Mouse (Mus musculus) heart, adult 2 months (tissue): ENCODE measurements around the gene Fkbp10. TPM values are rescaled to one million over a fixed set of nuclear protein-coding genes. Genes with fewer than 3 reads are reported as not detected.

Experiments
- DNase-seq, 2 experiments: peaks; one replicate each; pipeline ENCODE4 v3.0.0; 2021
- H3K27ac ChIP-seq: fragments of 200-600 bp; 2 replicates; pipeline ENCODE4 v1.8.1; 2022
- H3K27me3 ChIP-seq: fragments of 200-500 bp; 2 replicates; pipeline ENCODE4 v1.6.1; 2012; ENCODE audit warnings: mild to moderate bottlenecking, low read length, inconsistent platforms, mixed read lengths; ENCODE audit not compliant: control insufficient read depth, insufficient read depth
- H3K36me3 ChIP-seq: fragments of 200-500 bp; 2 replicates; pipeline ENCODE4 v1.6.1; 2012; ENCODE audit warnings: low read length, inconsistent platforms; ENCODE audit not compliant: control insufficient read depth, insufficient read depth
- H3K4me1 ChIP-seq: fragments of 200-500 bp; 2 replicates; pipeline ENCODE4 v1.6.1; 2011; ENCODE audit warnings: low read length; ENCODE audit not compliant: control insufficient read depth, insufficient read depth
- H3K4me3 ChIP-seq: fragments of 200-600 bp; 2 replicates; pipeline ENCODE4 v1.8.1; 2022
- H3K79me2 ChIP-seq: fragments of 200-500 bp; replicated peaks from 2 replicates; pipeline ENCODE4 v1.6.1; 2012; ENCODE audit warnings: mild to moderate bottlenecking, inconsistent platforms, low read length, moderate library complexity, mixed read lengths; ENCODE audit not compliant: control insufficient read depth, insufficient read depth
- H3K9ac ChIP-seq: fragments of 200-500 bp; 2 replicates; pipeline ENCODE4 v1.6.1; 2012; ENCODE audit warnings: low read depth, mild to moderate bottlenecking, control low read depth, inconsistent platforms, low read length, mixed read lengths
- CTCF ChIP-seq: fragments of 200-600 bp; IDR thresholded peaks from 2 replicates; pipeline ENCODE4 v1.8.1; 2022; ENCODE audit warnings: antibody characterized with exemption, mild to moderate bottlenecking, moderate library complexity
- EP300 ChIP-seq: fragments of 200-500 bp; IDR thresholded peaks from 2 replicates; pipeline ENCODE4 v1.6.1; 2011; ENCODE audit warnings: low read depth, low read length, control low read depth; ENCODE audit not compliant: insufficient read depth
- POLR2A ChIP-seq: fragments of 200-500 bp; IDR thresholded peaks from 2 replicates; pipeline ENCODE4 v1.6.1; 2011; ENCODE audit warnings: mild to moderate bottlenecking, low read depth, low read length, control low read depth; ENCODE audit not compliant: insufficient read depth
- WGBS: fragments of 180-500 bp; shearing (Covaris S2); methylation state at CpG from one replicate; pipeline ENCODE4 v1.1.7; 2018; 5-methylcytosine and 5-hydroxymethylcytosine counted together
- intact Hi-C: fragments of 180-260 bp; cut with DNase I; formaldehyde crosslinking; loops from one replicate; pipeline ENCODE4 v1.15.1; 2025
- polyA plus RNA-seq: library from polyadenylated mRNA; depleted of rRNA; stranded (reverse); fragments of >200 nt; gene quantifications from 2 replicates; pipeline ENCODE4 v1.2.3, GENCODE M21; 2012
- total RNA-seq, 2 experiments: library from RNA; stranded (reverse); gene quantifications; 2 replicates each; pipeline ENCODE4 v1.2.3; 2021

The Fkbp10 gene
- total and polyA plus RNA-seq, 3 experiments = 7.4 to 24.8 (median 7.5) TPM

GRCm38 (mm10) chr11:100435678-100436246 lies 20.3 kb downstream of the Fkbp10 start:
- Histone ChIP-seq H3K9ac (no peak overlapping the region), H3K4me3 (no peak overlapping the region), H3K36me3 (no peaks in the 10 kb centered on the region), H3K27ac (no peak overlapping the region), H3K79me2 (0 out of 2 replicates have a peak, but pooled peaks cover 2% of the 10 kb centered on the region), H3K27me3 (no peaks in the 10 kb centered on the region), H3K4me1 (peaks cover 2% of the 10 kb centered on the region; the same call in 1 of the 2 replicates)
- 81% methylated on average over 9 of the region's 9 CpGs for WGBS
- intact Hi-C loops = no loop called here
- TF ChIP-seq POLR2A = no peak
- no peak for TF ChIP-seq EP300
- TF ChIP-seq CTCF = no peak
- DNase-seq = no peak

- Histone ChIP-seq H3K9ac (no peak overlapping the region), H3K4me1 (peaks cover 2% of the 10 kb centered on the region; the same call in 1 of the 2 replicates), H3K79me2 (0 out of 2 replicates have a peak, but pooled peaks cover 2% of the 10 kb centered on the region), H3K4me3 (no peak overlapping the region), H3K36me3 (no peaks in the 10 kb centered on the region), H3K27ac (no peak overlapping the region), H3K27me3 (no peaks in the 10 kb centered on the region)
- intact Hi-C loops = no loop called here
- DNase-seq = no peak
- TF ChIP-seq POLR2A (no peak), EP300 (no peak)
- WGBS = 98% methylated on average over 1 of the region's 1 CpGs
Measured at GRCm38 (mm10) chr11:100437901-100438300, 22.4 kb downstream of the Fkbp10 start.

- Histone ChIP-seq H3K79me2 (0 out of 2 replicates have a peak, but pooled peaks cover 2% of the 10 kb centered on the region), H3K4me3 (peak overlapping the region; percentile 67), H3K27ac (peak overlapping the region; percentile 69), H3K4me1 (peaks cover 2% of the 10 kb centered on the region; the same call in 1 of the 2 replicates), H3K27me3 (no peaks in the 10 kb centered on the region), H3K9ac (peak overlapping the region; percentile 96), H3K36me3 (no peaks in the 10 kb centered on the region)
- 1% methylated on average over 52 of the region's 52 CpGs for WGBS
- TF ChIP-seq POLR2A (peak; percentile 91; the same call in 1 of the 2 replicates), CTCF (no peak), EP300 (0 out of 2 replicates have a peak, but pooled peaks have one; percentile 9)
- peak; percentile 91 to 92 for DNase-seq
- intact Hi-C loops = loop anchor here (1.0 to 10.0 kb wide), 2 partner anchors 31 to 1744 kb away; partner anchors contain the start of genes G6pc3, Klhl11 and Lsm12
Measured at GRCm38 (mm10) chr11:100440691-100441522, 25.4 kb downstream of the Fkbp10 start.

- Histone ChIP-seq H3K4me3 (peak within 1 kb of the TSS; percentile 67), H3K27me3 (no peaks in the 10 kb centered on the region), H3K9ac (peak within 1 kb of the TSS; percentile 96), H3K27ac (peak within 1 kb of the TSS; percentile 69), H3K79me2 (0 out of 2 replicates have a peak, but pooled peaks cover 2% of the 10 kb centered on the region), H3K4me1 (peaks cover 2% of the 10 kb centered on the region; the same call in 1 of the 2 replicates), H3K36me3 (no peaks in the 10 kb centered on the region)
- no peak for DNase-seq
- TF ChIP-seq EP300 = no peak
- no peak for TF ChIP-seq CTCF
- TF ChIP-seq POLR2A = no peak
- WGBS = 92% methylated on average over 8 of the region's 8 CpGs
- intact Hi-C loops = loop anchor here (1.0 to 10.0 kb wide), 2 partner anchors 31 to 1743 kb away; partner anchors contain the start of genes G6pc3, Klhl11 and Lsm12
Measured at GRCm38 (mm10) chr11:100441797-100442196, 26.3 kb downstream of the Fkbp10 start, which contains the start of the genes Nt5c3b and Klhl10. TSS of gene Nt5c3b (minus strand) at chr11:100441808. TSS of gene Klhl10 (plus strand) at chr11:100441917.

- Histone ChIP-seq H3K4me3 (no peak overlapping the region), H3K79me2 (0 out of 2 replicates have a peak, but pooled peaks cover 2% of the 10 kb centered on the region), H3K27me3 (no peaks in the 10 kb centered on the region), H3K9ac (no peak overlapping the region), H3K4me1 (peaks cover 2% of the 10 kb centered on the region; the same call in 1 of the 2 replicates), H3K36me3 (no peaks in the 10 kb centered on the region), H3K27ac (no peak overlapping the region)
- 66% methylated on average over 6 of the region's 6 CpGs for WGBS
- intact Hi-C loops = loop anchor here (10.0 kb wide), 1 partner anchor 1742 kb away; the partner anchor contains the start of genes G6pc3 and Lsm12
- no peak for TF ChIP-seq EP300
- no peak for TF ChIP-seq CTCF
- no peak for TF ChIP-seq POLR2A
- no peak for DNase-seq
Measured at GRCm38 (mm10) chr11:100442625-100443024, 27.1 kb downstream of the Fkbp10 start.
